Mouse (Mus musculus) embryo, embryonic 9.5 days (tissue): ENCODE data around the gene Gnpat.
A peak's percentile ranks its signal among the peaks of the same experiment; 100 is the strongest.

Source experiments
- DNase-seq: peaks from one replicate; pipeline ENCODE4 v3.0.0-alpha.2; 2017; ENCODE audit errors: extremely low spot score

Gene Gnpat

DNA sequence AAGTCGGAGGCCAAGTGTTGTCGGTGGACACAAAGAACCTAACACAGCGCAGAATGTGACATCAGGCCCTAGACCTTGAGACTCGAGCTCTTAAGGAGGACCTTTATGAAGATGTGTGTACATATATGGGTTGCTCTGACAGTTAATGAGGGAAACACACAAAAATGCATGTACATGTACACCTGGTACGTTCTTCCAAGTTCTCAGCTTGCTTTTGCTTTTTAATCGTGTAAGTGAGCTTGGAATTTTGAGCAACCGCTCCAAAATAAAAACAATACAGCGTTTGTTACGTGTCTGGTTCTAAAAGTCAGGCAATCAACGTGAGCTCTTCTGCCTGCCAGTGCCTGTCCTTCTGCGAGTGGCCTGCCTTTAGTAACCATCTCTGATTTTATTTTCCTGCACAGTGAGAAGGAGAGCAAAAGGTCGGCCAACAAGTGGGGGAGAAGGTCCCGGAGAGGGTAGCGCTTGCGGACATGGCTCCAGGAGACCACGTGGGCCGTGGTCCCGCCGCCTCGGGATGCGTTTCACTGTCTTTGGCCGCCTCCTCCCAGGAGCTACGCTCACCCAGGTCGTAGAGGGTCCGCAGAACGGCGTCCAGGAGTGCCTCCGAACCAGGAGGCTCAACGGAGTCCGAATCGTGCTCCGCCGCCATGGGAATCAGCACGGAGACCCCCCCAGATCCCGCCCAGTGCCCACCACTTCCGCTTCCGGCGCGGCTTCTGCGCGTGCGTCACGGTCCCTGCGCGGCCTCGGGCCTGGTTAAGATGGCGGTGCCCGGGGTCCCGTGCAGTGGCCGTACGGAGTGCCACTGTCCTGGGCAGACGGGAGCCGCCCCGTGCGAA is at the start of gene Gnpat, which contains the start of gene 2810004N23Rik:
Gene Gnpat (plus strand): TSS at position 713 of the 842 bp plus-strand sequence.
Gene 2810004N23Rik (minus strand): TSS at position 800 of the 842 bp plus-strand sequence.
- peak; percentile 96 for DNase-seq

- no peak for DNase-seq
These were observed 49.5 kb upstream of the Gnpat start for GRCm38 (mm10) chr8:124813326-124813725.

- DNase-seq, result no peak
These were observed 47.0 kb upstream of the Gnpat start for GRCm38 (mm10) chr8:124815870-124816269.

GRCm38 (mm10) chr8:124816866-124817265 is 46.0 kb upstream of the Gnpat start:
- no peak for DNase-seq

DNA sequence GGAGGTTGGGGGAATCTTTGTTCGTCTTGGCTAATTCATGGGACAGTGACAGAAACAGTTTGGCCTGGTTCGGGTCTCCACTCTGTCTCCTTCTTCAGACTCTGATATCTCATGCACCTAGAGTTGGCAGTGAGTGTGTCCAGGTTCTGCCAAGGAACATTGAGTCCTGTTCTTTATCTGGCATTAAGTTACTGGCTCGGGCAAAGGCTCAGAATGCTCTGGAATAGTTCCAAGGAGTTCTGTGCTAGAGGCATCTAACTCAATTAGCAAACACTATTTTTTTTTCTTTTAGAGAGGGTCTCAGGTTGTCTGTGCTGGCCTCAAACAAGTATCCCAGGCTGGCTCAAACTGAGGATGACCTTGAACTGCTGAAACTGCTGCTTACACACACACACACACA is 45.5 kb upstream of the Gnpat start:
- DNase-seq, result no peak

DNA sequence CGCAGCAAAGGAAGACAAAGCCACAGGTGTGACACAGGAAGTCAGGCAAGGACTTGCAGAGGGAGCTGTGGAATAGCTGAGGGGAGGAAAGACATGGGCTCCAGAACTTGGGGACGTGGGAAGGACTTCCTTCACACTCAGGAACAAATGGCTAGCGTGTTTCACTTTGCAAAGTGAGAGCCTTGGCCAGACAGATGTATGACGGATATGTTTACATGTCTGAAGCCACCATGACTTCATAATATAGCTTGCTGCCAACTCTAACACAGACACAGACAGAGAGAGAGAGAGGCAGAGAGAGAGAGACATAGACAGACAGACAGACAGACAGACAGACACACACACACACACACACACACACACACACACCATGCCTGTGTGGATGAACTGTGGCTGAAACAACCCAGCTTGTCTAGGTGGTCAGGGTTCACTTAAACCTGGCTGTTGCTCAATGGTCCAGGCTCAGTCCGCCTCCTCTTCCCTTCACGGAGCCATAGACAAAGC is 43.2 kb upstream of the Gnpat start:
- no peak for DNase-seq

DNA sequence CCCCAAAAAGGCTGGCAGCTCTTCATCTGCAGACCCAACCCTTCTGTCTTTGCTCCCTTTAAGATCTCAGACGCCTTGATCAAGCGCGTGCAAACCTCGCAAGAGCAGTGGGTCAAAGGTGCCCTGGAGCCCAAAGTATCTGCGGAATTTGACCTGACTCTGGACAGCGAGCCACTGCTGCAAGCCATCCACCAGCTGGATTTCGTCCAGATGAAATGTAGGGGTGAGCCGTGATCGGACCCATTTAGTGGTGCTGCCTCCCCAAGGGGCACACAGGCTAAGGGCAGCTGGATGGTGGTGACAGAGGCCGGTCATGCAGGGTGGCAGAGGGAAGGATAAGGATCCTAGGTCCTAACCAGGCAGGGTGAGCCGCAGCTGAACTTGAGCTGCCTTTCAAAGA is 42.7 kb upstream of the Gnpat start:
- DNase-seq, result peak; percentile 15

DNA sequence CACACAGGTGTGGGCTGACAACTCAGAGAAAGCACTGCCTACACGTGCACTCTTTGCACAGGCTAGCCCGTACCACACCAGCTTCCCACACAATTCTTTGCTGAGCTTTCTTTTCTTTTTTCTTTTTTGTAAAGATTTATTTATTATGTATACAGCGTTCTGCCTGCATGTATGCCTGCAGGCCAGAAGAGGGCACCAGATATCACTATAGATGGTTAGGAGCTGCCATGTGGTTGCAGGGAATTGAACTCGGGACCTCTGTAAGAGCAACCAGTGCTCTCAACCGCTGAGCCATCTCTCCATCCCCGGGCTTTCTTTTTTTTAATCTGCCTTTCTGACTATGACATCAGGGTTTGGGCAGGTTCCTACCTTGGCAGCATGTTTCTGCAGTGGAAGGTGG is 39.3 kb upstream of the Gnpat start:
- DNase-seq, result no peak

DNA sequence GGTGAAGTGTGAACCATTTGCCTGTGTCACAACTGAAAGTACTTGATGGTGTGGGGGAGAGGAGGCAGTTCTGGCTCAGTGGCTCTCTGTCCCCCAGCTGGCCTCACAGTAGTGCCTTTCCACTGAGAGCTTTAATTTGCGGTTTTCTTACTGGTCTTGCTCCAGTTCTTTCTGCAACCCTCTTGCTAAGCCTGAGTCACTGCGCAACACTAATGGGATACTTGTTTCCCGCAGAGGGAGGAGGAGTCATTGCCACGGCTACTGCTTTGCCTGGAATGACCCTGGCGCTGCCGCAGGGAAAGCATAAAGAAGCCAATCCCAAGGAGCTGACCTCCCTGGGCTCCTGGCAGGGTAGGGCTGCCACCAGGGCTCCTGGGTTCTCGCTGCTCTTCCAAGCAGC is 36.2 kb upstream of the Gnpat start:
- no peak for DNase-seq

- peak; percentile 63 for DNase-seq
These were observed 35.4 kb upstream of the Gnpat start for GRCm38 (mm10) chr8:124827387-124827786.

GRCm38 (mm10) chr8:124828561-124829240 is 34.1 kb upstream of the Gnpat start:
- no peak for DNase-seq

DNA sequence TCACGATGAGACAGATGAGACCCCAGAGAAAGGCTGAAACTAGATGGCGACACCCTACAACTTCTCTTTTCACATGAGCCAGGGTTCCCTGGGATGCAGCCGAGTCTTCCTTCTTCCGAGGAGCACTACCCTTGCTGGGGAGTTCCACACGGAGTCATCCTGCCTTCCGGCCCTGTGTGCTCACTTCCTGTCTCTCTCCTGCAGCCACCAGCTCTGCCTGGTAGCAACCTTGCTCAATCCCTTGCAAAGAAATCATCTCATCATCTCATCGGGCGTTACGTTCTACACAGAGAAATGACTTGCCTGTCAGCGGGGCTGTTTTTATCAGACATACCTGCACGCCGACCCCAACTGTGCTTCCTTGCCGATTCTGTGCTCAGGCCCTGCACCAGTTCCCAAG is 32.8 kb upstream of the Gnpat start:
- DNase-seq, result no peak

DNA sequence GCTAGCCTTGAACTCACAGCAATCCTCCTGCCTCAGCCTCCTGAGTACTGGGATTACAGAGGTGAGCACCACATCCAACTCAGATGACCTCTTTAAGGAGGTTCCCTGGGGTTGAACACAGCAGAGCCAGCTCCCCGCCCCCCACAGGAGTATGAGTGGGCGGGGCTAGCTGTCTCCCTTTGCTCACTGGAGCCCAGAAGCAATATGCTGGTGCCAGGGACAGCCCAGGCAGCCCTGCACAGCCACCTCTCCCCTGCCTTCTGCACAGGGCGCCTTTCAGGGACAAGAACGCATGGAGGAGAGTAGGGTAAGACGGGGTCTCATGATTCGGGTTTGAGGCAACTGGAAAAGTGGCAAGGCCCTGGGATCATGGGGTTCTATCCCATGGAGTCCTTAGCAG is 31.3 kb upstream of the Gnpat start:
- no peak for DNase-seq

DNA sequence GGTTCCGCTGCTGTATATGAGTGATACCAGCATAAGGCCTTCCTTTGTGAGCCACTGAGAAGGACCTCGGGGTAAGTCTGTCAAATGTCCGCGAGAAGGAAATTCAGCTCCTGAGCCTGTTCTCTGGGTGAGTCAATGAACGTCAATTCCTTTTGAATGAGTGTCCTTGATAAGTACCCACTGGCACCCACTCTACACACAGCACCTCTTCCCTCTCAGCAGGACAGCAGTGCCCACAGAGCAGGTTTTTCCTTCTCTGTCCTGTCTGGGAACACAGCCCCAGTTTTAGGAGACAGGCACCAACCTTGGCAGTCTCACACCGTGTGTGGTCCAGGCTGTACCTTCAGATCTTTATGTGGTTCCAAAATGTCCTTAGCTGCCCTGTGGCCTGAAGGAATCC is 30.9 kb upstream of the Gnpat start:
- no peak for DNase-seq

DNA sequence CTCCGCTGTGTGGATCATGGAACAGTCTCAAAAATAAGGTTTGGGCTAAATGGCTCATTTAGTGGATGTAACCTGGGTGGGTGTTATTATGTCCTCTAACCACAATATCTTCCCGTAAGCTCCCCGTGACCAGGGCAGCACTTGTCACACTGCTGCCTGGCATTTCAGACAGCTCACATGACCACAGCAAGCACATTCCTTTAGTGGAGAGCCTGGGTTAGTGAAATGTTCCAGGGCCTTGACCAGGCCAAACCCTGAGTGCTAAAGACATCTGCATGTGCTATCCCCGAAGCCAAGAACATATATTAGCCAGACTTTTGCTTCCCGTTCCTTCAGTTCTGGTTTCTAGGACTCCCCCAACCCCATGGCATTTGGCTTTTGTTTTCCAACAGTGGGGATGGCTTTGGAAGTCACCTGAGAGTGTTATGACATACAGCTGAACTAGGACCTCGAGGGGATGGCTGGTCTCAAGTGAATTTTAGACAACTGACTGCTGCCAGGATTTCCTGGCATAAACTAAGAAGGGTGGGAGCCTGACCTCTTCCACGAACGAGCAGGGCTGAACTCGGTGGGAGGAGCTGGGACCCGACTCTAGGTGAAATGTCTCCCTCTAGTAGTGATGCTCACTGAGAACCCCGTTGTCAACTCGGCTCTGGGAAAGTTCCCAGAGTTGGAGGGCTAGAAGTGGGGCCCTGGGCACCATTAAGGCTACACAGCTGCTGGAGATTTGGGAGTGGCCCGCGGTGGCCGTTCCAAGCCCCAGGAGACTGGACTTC is 29.2 kb upstream of the Gnpat start:
- no peak for DNase-seq

DNA sequence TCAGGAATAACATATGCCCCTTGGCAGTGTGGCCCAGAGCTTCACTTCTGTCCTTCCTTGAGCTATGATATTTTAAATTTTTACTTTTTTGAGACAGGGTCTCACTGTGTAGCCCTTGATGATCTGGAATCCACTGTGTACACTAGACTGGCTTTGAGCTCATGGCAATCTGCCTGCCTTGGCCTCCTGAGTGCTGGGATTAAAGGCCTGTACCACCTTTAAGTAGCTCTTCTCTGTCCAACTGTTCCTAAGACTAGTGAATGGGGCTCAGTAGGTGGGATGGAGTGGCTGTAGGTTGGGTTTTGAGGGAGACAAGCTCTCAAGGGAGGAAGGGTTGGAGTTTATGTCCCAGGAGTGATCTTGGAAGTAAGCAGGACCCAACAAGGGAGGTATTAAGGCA is 27.0 kb upstream of the Gnpat start:
- no peak for DNase-seq

DNA sequence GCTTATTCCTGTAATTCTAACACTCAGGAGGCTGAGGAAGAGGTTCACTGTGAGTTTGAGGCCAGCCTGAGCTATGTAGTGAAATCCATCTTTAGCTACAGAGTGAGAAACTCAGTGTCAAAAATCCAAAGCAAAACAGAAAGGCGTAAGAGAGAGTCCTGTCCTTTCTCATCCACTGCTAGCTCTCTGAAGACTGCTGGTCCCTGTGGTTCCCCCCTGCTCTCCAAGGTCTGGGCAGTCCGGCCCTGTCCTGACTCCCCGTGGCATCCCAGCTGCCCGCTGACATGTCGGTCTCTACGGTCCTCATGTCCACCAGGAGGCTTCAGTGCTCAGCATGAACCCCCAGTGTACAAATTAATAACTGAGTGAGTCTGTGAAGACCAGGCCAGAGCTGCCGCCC is 26.6 kb upstream of the Gnpat start:
- no peak for DNase-seq

GRCm38 (mm10) chr8:124836907-124837306 is 25.9 kb upstream of the Gnpat start:
- DNase-seq, result no peak

GRCm38 (mm10) chr8:124837956-124838355 is 24.9 kb upstream of the Gnpat start:
- no peak for DNase-seq

GRCm38 (mm10) chr8:124839371-124839770 is 23.5 kb upstream of the Gnpat start:
- no peak for DNase-seq

GRCm38 (mm10) chr8:124840900-124841299 is 21.9 kb upstream of the Gnpat start:
- no peak for DNase-seq

DNA sequence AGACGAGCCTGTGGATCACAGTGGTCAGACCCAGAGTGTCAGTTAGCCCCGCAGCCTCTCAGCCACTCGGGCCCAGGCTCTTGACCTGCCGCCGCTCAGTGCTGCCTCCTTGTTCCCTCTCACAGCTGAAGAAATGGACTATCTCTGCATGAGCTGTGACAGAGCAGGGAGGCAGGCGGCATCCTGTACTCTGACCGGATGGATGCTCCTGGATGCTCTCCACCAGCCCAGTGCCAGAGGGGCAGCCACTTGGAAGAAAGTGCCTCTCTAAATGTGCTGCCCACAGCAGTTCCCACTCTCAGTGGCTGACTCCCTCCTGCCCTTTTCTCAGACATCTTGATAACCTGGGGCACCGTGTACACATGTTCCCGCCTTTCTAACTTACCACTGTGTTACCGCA is 21.1 kb upstream of the Gnpat start:
- no peak for DNase-seq
